Mouse (Mus musculus) intestine, embryonic 14.5 days (tissue): Measurements from ENCODE around the gene Nup133. TPM values are rescaled to one million over a fixed set of nuclear protein-coding genes. Genes with fewer than 3 reads are reported as not detected.

Experiments
- ATAC-seq: fragments of 200-750 bp; cut with Nextera tagmentation; replicated peaks from 2 replicates; pipeline ENCODE4 v1.8.0; 2017; ENCODE audit warnings: low read depth, moderate number of reproducible peaks, moderate TSS enrichment, moderate library complexity; ENCODE audit not compliant: low FRiP score, low TSS enrichment
- DNase-seq: peaks from one replicate; pipeline ENCODE4 v3.0.0-alpha.2; 2018; ENCODE audit warnings: low spot score
- H3K27ac ChIP-seq: fragments of 300-500 bp; sonication (generic); 2 replicates; pipeline ENCODE4 v1.5.1; 2014; ENCODE audit warnings: low read depth, mild to moderate bottlenecking, control low read depth
- H3K27me3 ChIP-seq: fragments of 300-500 bp; sonication (generic); replicated peaks from 2 replicates; pipeline ENCODE4 v1.6.1; 2014; ENCODE audit warnings: low read length, control low read depth; ENCODE audit not compliant: control insufficient read depth, insufficient read depth
- H3K36me3 ChIP-seq: fragments of 300-500 bp; sonication (generic); 2 replicates; pipeline ENCODE4 v1.6.1; 2014; ENCODE audit warnings: low read length, control low read depth; ENCODE audit not compliant: control insufficient read depth, insufficient read depth
- H3K4me1 ChIP-seq: fragments of 300-500 bp; sonication (generic); replicated peaks from 2 replicates; pipeline ENCODE4 v1.6.1; 2014; ENCODE audit warnings: low read length, control low read depth, mixed read lengths; ENCODE audit not compliant: control insufficient read depth, insufficient read depth
- H3K4me2 ChIP-seq: fragments of 300-500 bp; sonication (generic); 2 replicates; pipeline ENCODE4 v1.6.1; 2014; ENCODE audit warnings: low read length
- H3K4me3 ChIP-seq: fragments of 300-500 bp; sonication (generic); 2 replicates; pipeline ENCODE4 v1.5.1; 2014; ENCODE audit warnings: low read depth, low read length, control low read depth, mixed read lengths
- H3K9ac ChIP-seq: fragments of 300-500 bp; sonication (generic); 2 replicates; pipeline ENCODE4 v1.6.1; 2014; ENCODE audit warnings: mild to moderate bottlenecking, low read length
- H3K9me3 ChIP-seq: fragments of 300-500 bp; sonication (generic); 2 replicates; pipeline ENCODE4 v1.6.1; 2016; ENCODE audit warnings: low read length, control low read depth; ENCODE audit not compliant: control insufficient read depth
- WGBS: fragments of 180-500 bp; shearing (Covaris S2); extraction: QIAGEN DNeasy Blood & Tissue Kit; methylation state at CpG from one replicate; pipeline ENCODE4 v1.1.7; 2014; 5-methylcytosine and 5-hydroxymethylcytosine counted together
- polyA plus RNA-seq: library from polyadenylated mRNA; unstranded; fragments of >200 nt; fragmentation: Nextera tagmentation; extraction: Ambion mirVana; gene quantifications from 2 replicates; pipeline ENCODE4 v1.2.1, GENCODE M21; 2014

The Nup133 gene
- polyA plus RNA-seq, 1 experiment from 2014 or later, result 44.3 TPM

DNA sequence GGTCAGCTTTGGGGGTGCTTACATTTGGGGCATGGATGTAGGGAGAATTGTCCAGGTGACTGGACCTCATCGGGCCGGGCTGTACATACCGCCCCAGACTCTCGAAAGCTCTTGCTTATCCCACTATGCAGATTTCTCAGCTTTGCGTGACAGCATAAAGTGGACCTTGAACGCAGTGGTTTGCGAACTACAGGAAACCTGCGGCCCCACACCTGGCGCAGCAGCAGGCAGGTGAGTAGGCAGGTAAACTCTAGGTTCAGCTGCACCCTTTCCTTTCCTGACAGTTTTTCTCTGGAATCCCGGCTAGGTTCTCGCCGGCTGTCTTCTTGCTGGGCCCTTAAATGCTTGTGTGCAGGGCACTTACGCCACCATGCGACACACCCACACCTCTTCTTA is 52.7 kb downstream of the Nup133 start:
- peaks cover 26% of the 10 kb centered on the region for H3K36me3 ChIP-seq
- ATAC-seq (no peak), DNase-seq (no peak)
- no peak overlapping the region for H3K4me3 ChIP-seq
- no peak overlapping the region for H3K9ac ChIP-seq
- WGBS, result 51% methylated on average over 14 of the region's 14 CpGs
- H3K27me3 ChIP-seq, result peaks cover 56% of the 10 kb centered on the region
- H3K27ac ChIP-seq, result no peak overlapping the region
- H3K4me2 ChIP-seq, result no peak overlapping the region
- 0 out of 2 replicates have a peak, but pooled peaks cover 6% of the 10 kb centered on the region for H3K4me1 ChIP-seq
- no peaks in the 10 kb centered on the region for H3K9me3 ChIP-seq

DNA sequence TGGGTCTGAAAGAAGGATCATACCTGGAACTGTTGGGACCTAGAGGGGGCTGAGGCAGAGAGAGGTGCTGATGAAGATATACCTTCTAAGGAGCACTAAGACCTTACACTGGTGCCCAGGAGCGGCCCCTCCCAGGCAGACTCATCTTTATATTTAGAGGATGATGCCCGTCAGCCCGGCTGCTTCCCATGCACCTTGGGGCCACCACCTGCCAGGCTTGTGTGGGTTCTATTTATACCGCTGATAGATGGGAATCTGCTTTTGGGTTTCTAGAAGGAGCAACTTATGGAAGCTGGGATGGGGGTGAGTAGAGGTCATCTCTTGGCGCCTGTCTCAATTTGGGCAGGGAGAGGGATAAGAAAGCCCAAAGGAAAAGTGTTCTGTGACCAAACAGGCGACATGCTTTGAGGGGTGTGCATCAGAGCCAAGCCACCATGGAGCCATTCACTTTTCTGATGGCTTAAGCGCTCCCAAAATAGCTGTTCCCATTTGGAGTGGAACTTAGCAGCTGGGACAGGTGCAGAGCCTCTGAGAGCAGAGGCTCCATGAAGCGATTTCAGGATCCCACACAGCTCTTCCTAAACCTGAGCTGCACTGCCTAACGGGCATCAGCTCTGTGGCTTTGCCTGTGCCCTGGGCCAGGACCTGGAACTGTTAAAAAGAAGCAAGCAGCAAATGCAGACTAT is 53.2 kb downstream of the Nup133 start:
- Histone ChIP-seq H3K9me3 (no peaks in the 10 kb centered on the region), H3K4me2 (no peak overlapping the region), H3K4me3 (no peak overlapping the region), H3K27me3 (peaks cover 62% of the 10 kb centered on the region), H3K9ac (no peak overlapping the region), H3K36me3 (peaks cover 21% of the 10 kb centered on the region), H3K27ac (no peak overlapping the region), H3K4me1 (0 out of 2 replicates have a peak, but pooled peaks cover 6% of the 10 kb centered on the region)
- WGBS, result 79% methylated on average over 9 of the region's 9 CpGs
- ATAC-seq, result no peak
- no peak for DNase-seq

DNA sequence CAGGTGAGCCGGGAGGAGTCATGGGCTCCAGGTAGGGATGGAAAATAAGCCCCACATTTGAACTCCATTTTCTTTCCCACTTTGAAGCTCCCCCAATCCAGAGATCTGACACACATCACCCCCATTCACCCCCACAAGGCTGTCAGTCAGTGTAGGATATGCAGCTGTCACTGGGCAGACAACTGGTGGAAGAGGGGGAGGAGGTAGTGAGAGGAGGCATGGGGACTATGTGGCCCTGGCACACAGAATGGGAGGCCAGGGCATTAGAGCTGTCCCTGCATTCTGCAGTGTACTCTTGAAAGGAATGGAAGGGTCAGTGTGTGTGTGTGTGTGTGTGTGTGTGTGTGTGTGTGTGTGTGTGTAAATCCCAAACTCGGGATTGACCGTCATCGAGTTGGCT is 53.8 kb downstream of the Nup133 start:
- no peak overlapping the region for H3K27ac ChIP-seq
- H3K4me3 ChIP-seq, result no peak overlapping the region
- H3K4me1 ChIP-seq, result 0 out of 2 replicates have a peak, but pooled peaks cover 6% of the 10 kb centered on the region
- peaks cover 15% of the 10 kb centered on the region for H3K36me3 ChIP-seq
- H3K9me3 ChIP-seq, result no peaks in the 10 kb centered on the region
- DNase-seq (no peak), ATAC-seq (no peak)
- H3K4me2 ChIP-seq, result no peak overlapping the region
- no peak overlapping the region for H3K9ac ChIP-seq
- H3K27me3 ChIP-seq, result peaks cover 67% of the 10 kb centered on the region
- 78% methylated on average over 4 of the region's 4 CpGs for WGBS

DNA sequence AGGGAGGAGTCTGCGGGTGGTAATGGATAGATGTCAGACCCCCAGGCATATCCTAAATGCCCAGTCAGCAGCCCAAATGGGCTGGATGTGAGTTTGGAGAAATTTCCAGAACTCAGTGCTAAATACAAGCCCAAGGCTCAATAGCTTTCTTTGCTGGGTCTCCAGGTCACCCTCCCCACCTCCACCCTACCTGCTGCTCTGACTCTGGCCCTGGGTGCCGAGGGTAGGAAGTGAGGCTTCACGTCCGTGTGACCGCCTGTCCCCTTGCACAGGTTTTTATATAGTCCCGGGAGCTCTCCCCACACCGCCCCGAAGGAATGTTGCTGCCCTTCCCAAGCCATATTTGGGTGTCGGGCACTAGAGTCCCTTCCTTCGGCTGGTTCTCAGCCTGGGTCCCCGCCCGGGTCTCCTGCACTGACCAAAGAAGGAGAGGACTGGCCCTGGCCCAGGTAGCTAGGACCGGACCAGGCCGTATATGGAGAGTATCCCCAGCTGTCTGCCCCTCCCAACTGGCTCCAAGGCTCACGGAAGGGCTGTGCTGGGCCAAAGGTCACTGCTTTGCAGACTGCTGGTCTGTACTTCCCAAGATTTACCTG is 54.5 kb downstream of the Nup133 start, which contains the start of gene Acta1:
TSS of gene Acta1 (minus strand) at position 250 of the 596 bp plus-strand sequence.
- H3K36me3 ChIP-seq, result peaks cover 9% of the 10 kb centered on the region; the same call in 1 of the 2 replicates
- H3K4me3 ChIP-seq, result no peak within 1 kb of the TSS
- 13% methylated on average over 15 of the region's 15 CpGs for WGBS
- H3K4me2 ChIP-seq, result no peak within 1 kb of the TSS
- H3K9ac ChIP-seq, result no peak within 1 kb of the TSS
- peaks cover 71% of the 10 kb centered on the region for H3K27me3 ChIP-seq
- H3K9me3 ChIP-seq, result no peaks in the 10 kb centered on the region
- H3K27ac ChIP-seq, result no peak within 1 kb of the TSS
- DNase-seq (no peak), ATAC-seq (no peak)
- 0 out of 2 replicates have a peak, but pooled peaks cover 6% of the 10 kb centered on the region for H3K4me1 ChIP-seq

DNA sequence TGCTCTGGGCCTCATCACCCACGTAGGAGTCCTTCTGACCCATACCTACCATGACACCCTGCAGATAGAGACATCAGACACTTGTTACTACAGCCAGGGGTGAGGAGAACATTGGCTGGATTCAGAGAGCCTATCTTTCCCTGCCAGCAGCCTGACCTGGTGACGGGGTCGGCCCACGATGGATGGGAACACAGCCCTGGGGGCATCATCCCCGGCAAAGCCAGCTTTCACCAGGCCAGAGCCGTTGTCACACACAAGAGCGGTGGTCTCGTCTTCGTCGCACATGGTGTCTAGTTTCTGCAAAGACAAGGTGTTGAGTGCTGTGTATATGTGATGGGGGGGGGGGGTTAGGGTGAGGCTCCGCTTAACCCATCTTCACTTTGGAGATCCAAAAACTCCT is 55.7 kb downstream of the Nup133 start:
- Histone ChIP-seq H3K4me2 (no peak overlapping the region), H3K27me3 (peaks cover 71% of the 10 kb centered on the region), H3K9ac (no peak overlapping the region), H3K27ac (no peak overlapping the region), H3K9me3 (no peaks in the 10 kb centered on the region), H3K4me3 (no peak overlapping the region), H3K36me3 (no peaks in the 10 kb centered on the region), H3K4me1 (0 out of 2 replicates have a peak, but pooled peaks cover 6% of the 10 kb centered on the region)
- WGBS, result 75% methylated on average over 11 of the region's 11 CpGs
- DNase-seq, result no peak
- ATAC-seq, result no peak

DNA sequence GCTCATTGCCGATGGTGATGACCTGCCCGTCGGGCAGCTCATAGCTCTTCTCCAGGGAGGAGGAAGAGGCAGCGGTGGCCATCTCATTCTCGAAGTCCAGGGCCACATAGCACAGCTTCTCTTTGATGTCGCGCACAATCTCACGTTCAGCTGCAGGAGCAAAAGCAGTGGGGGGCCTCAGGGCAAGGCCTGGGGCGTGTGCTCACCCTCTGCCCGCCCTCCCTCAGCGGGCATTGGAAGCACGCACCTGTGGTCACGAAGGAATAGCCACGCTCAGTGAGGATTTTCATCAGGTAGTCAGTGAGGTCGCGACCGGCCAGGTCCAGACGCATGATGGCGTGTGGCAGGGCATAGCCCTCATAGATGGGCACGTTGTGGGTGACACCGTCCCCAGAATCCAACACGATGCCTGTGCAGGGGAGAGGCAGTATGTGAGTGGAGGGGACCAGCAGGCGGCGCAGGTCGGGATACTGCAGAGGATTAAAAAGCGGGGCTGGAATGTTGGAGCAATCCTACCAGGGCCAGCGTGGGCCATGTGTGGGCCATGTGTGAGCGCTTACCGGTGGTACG is 56.4 kb downstream of the Nup133 start:
- no peak for DNase-seq
- Histone ChIP-seq H3K4me3 (no peak overlapping the region), H3K9me3 (no peaks in the 10 kb centered on the region), H3K9ac (no peak overlapping the region), H3K4me1 (0 out of 2 replicates have a peak, but pooled peaks cover 6% of the 10 kb centered on the region), H3K27ac (no peak overlapping the region), H3K27me3 (peaks cover 71% of the 10 kb centered on the region), H3K36me3 (no peaks in the 10 kb centered on the region), H3K4me2 (peak overlapping the region; percentile 37)
- 11% methylated on average over 30 of the region's 30 CpGs for WGBS
- no peak for ATAC-seq

DNA sequence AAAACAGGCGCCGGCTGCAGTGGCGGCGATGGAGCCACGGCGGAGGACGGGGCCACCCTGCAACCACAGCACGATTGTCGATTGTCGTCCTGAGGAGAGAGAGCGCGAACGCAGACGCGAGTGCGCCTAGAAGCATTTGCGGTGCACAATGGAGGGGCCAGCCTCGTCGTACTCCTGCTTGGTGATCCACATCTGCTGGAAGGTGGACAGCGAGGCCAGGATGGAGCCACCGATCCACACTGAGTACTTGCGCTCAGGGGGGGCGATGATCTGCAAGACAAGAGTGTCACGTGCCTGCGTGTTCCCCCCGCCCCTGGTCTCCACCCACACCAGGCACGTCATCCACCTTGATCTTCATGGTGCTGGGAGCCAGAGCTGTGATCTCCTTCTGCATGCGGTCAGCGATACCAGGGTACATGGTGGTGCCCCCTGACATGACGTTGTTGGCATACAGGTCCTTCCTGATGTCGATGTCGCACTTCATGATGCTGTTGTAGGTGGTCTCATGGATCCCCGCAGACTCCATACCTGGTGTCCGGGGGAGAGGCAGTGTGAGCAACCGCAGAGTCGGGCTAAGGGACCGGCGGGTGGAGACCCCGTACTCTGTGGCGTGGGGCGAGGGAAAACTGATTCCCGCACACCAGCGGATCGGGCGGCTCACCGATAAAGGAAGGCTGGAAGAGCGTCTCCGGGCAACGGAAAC is 57.0 kb downstream of the Nup133 start:
- no peak overlapping the region for H3K9ac ChIP-seq
- 0 out of 2 replicates have a peak, but pooled peaks cover 6% of the 10 kb centered on the region for H3K4me1 ChIP-seq
- H3K27me3 ChIP-seq, result peaks cover 70% of the 10 kb centered on the region
- H3K9me3 ChIP-seq, result no peaks in the 10 kb centered on the region
- H3K4me2 ChIP-seq, result peak overlapping the region; percentile 37
- H3K27ac ChIP-seq, result no peak overlapping the region
- no peaks in the 10 kb centered on the region for H3K36me3 ChIP-seq
- peak overlapping the region; percentile 8; the same call in 1 of the 2 replicates for H3K4me3 ChIP-seq
- WGBS, result 2% methylated on average over 49 of the region's 49 CpGs
- no peak for ATAC-seq
- no peak for DNase-seq

DNA sequence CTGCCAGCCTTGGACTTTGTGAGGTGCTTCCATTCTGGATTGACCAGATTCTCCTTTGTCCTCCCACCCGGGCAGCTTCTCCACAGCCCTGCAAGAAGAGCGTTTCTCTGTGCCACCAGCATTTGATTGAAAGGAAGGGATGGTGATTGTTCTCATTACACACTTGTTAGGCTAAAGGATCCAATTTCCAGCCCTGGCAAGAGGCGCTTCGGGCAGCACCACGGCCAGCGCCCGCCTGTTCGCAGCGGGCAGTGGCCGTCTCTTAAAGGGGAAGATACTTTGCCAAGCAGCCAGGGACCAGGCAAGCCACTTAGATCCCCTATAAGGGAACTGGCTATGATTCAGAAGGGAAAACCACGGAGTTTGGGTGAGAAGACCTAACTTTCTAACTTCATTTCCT is 57.8 kb downstream of the Nup133 start:
- Histone ChIP-seq H3K27ac (no peak overlapping the region), H3K27me3 (peaks cover 70% of the 10 kb centered on the region), H3K4me2 (peak overlapping the region; percentile 37), H3K36me3 (no peaks in the 10 kb centered on the region), H3K9me3 (no peaks in the 10 kb centered on the region), H3K9ac (no peak overlapping the region), H3K4me1 (0 out of 2 replicates have a peak, but pooled peaks cover 6% of the 10 kb centered on the region), H3K4me3 (peak overlapping the region; percentile 8; the same call in 1 of the 2 replicates)
- WGBS, result 1% methylated on average over 11 of the region's 11 CpGs
- ATAC-seq, result no peak
- DNase-seq, result peak; percentile 85
